Mouse (Mus musculus): Measurements from ENCODE around the gene Cacna1h. TPM values are rescaled to one million over a fixed set of nuclear protein-coding genes. Genes with fewer than 3 reads are reported as not detected.

The Cacna1h gene
- polyA plus RNA-seq (2012; rRNA removed) = 53.5 and 55.8 TPM in 2 replicates

GRCm38 (mm10) chr17:25433617-25434606, at the start of gene Cacna1h:
Cacna1h (minus strand) TSS chr17:25433783.

GRCm38 (mm10) chr17:25454272-25454671, 20.7 kb upstream of the Cacna1h start, which contains the start of gene Tekt4:
Tekt4 (plus strand) TSS chr17:25454615.

GRCm38 (mm10) chr17:25368973-25369372, 64.6 kb downstream of the Cacna1h start, which contains the start of gene Tpsg1:
Tpsg1 (plus strand) TSS chr17:25369273.

GRCm38 (mm10) chr17:25366005-25366404, 67.6 kb downstream of the Cacna1h start, which contains the start of gene Tpsb2:
Tpsb2 (plus strand) TSS chr17:25366305.

DNA sequence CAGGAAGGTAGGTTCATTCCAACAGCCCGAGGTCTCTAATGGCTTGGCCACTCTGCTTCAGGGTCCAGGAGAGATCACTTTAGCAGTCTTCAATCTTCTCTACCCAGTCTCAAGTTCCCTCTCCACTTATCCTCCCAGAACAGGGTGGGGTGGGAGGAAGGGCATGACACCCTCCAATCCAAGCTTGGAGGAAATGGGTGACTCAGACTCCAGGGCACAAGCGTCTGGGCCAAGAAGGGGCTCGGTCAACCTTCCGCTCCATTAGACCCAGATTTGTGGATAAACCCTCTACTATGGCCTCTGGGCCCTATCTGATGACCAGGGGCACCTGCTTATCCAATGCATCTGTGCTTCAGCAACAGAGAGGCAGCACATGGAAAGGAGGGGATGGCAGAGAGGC, 88.1 kb downstream of the Cacna1h start, which contains the start of gene Tpsab1:
Tpsab1 (minus strand) TSS at position 101 of the 400 bp plus-strand sequence.

Other genes starting within 250 kb of the Cacna1h start
- 28.6 and 42.4 TPM in 2 replicates for gene BC003965, start 249.2 kb downstream of the Cacna1h start, polyA plus RNA-seq (2012; rRNA removed)
- gene Unkl, start 245.4 kb downstream of the Cacna1h start, polyA plus RNA-seq (2012; rRNA removed) = 16.4 and 17.0 TPM in 2 replicates
- 42.2 and 53.3 TPM in 2 replicates for gene Gnptg, start 193.7 kb downstream of the Cacna1h start, polyA plus RNA-seq (2012; rRNA removed)
- gene Tsr3, start 193.6 kb downstream of the Cacna1h start, polyA plus RNA-seq (2012; rRNA removed) = 52.3 and 87.6 TPM in 2 replicates
- gene Baiap3, start 177.4 kb downstream of the Cacna1h start, polyA plus RNA-seq (2012; rRNA removed) = 2.9 and 3.1 TPM in 2 replicates
- 632 and 669 TPM in 2 replicates for gene Ube2i, start 159.2 kb downstream of the Cacna1h start, polyA plus RNA-seq (2012; rRNA removed)
- gene Prss34, start 135.4 kb downstream of the Cacna1h start, polyA plus RNA-seq (2012; rRNA removed) = 0.20 TPM in 1 of 2 replicates, not detected in the other
- gene Prss28, start 125.1 kb downstream of the Cacna1h start, polyA plus RNA-seq (2012; rRNA removed) = not detected in 2 replicates
- not detected in 2 replicates for gene Prss29, start 115.1 kb downstream of the Cacna1h start, polyA plus RNA-seq (2012; rRNA removed)
- gene Tpsab1, start 88.2 kb downstream of the Cacna1h start, polyA plus RNA-seq (2012; rRNA removed) = not detected in 2 replicates
- gene Tpsb2, start 67.5 kb downstream of the Cacna1h start, polyA plus RNA-seq (2012; rRNA removed) = not detected in 2 replicates
- gene Tpsg1, start 64.5 kb downstream of the Cacna1h start, polyA plus RNA-seq (2012; rRNA removed) = not detected in 2 replicates
- gene Tekt4, start 20.8 kb upstream of the Cacna1h start, polyA plus RNA-seq (2012; rRNA removed) = 0.25 and 0.42 TPM in 2 replicates
- 0.06 and 0.07 TPM in 2 replicates for gene Sstr5, start 63.5 kb upstream of the Cacna1h start, polyA plus RNA-seq (2012; rRNA removed)
- 3.1 and 6.9 TPM in 2 replicates for gene Sox8, start 136.9 kb upstream of the Cacna1h start, polyA plus RNA-seq (2012; rRNA removed)
- gene Lmf1, start 145.3 kb upstream of the Cacna1h start, polyA plus RNA-seq (2012; rRNA removed) = 8.9 and 14.4 TPM in 2 replicates

Data from central nervous system, embryonic 11.5 days (tissue).